Mouse (Mus musculus): ENCODE measurements around the gene Mfap4. TPM values are rescaled to one million over a fixed set of nuclear protein-coding genes. Genes with fewer than 3 reads are reported as not detected.
A peak's percentile ranks its signal among the peaks of the same experiment; 100 is the strongest.

Gene Mfap4
- total RNA-seq, 2 experiments from 2014 or later, result 5.7 to 6.3 TPM

DNA sequence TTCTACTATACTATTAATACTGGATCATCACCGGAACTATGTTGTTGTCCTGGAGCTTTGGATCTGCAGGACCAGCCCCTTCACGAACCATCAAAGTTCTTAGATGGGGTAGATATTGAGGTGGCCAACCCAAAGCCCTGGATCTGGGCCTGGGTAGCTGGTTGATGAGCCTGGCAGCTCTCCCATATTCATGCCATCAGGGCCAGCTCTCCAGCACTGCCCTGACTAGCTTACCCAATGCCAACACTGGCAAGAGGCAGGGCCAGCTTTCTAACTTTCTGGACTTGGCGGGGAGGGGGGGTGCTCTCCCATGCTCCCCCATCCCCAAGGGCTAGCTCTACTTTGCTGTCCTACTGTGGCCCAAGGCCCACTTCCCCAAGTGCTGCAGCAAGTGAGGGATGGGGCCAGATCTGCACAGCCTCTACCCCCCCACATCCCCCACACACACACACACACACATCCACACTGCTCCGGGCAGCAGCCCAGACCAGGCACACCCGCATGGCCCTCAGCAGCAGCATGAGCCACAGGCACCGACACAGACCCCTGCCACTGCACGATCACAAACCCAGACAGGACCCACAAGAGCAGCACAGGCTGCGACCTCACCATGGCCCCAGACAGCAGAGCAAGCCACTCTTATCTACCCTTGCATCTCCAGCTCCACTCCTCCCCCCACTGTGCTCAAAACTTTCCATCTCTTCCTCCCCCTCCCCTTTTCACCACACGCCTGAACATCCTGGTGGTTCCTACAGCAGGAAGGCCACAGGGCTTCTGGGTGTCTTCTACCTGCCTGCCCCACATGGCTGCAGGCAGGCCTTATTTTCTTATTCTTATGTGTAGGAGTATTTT is 3.8 kb upstream of the Mfap4 start:
- no peak for DNase-seq (ENCODE audit: extremely low spot score in 1 of 2, low spot score in 1 of 2)

- DNase-seq (ENCODE audit: extremely low spot score in 1 of 2, low spot score in 1 of 2), result no peak
Measured at GRCm38 (mm10) chr11:61483226-61483845, 1.9 kb upstream of the Mfap4 start.

GRCm38 (mm10) chr11:61484256-61484612 is 997 bp upstream of the Mfap4 start:
- DNase-seq (ENCODE audit: extremely low spot score in 1 of 2, low spot score in 1 of 2), result no peak

- no peak for DNase-seq (ENCODE audit: extremely low spot score in 1 of 2, low spot score in 1 of 2)
Measured at GRCm38 (mm10) chr11:61485541-61486457, 568 bp downstream of the Mfap4 start.

- DNase-seq (ENCODE audit: extremely low spot score in 1 of 2, low spot score in 1 of 2), result no peak
Measured at GRCm38 (mm10) chr11:61486458-61487219, 1.4 kb downstream of the Mfap4 start.

DNA sequence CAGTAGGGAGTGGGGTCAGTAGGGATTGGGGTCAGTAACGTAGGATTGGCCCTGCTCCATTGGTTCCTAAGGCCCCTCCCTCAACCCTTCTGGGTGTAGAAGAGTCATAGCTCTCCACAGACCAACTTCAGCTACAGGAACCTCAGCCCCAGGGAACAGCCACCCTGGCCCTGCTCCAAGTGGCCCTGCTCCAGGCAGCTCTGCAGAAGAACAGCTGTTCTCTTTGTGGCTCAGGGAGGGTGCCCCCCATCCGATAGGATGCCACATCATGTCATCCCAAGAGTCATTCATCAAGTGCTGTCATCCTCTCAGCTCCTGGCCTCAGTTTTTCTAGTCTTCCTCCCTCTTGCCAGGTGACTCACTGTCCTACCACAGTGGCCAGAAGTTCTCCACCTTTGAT is 2.2 kb downstream of the Mfap4 start:
- DNase-seq (ENCODE audit: extremely low spot score in 1 of 2, low spot score in 1 of 2), result peak in 1 of 2 experiments; percentile 53

DNA sequence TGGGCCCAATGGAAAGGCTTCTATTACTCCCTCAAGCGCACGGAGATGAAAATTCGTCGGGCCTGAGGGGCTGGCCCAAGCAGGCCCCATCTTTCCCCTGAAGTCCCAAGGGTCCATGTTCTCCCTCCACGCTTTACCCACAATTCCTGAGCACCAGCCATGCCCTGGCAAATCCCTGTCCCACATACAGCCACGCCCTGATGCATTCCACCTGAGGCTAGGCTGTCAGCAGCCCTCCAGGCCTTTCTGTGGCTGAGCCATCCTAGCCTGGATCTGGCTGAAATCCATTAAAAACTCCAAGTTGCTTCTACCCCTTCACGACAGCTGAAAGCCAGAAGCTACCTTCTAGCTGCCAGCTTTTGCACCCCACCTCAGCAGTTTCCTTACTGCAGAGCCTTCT is 2.7 kb downstream of the Mfap4 start:
- DNase-seq (ENCODE audit: extremely low spot score in 1 of 2, low spot score in 1 of 2), result no peak

DNA sequence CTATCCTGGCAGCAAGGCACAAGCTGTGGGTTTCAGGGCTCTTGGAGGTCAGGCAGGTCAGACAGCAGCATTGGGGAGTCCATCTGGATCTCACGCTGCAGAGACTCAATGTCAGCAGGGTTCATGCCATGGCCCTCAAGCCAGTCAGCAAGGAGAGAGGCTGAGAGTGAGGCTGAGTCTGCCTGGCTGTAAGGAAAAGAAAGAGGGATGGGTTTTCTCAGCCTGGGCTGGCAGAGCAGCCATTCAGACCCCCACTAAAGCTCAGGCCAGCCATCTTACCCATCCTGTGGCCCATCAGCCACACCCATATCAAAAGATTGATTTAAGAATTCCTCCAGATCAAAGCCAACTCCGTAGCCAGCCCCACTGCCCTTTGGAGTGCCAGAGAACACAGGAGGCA is 3.9 kb downstream of the Mfap4 start:
- DNase-seq (ENCODE audit: extremely low spot score in 1 of 2, low spot score in 1 of 2), result no peak

DNA sequence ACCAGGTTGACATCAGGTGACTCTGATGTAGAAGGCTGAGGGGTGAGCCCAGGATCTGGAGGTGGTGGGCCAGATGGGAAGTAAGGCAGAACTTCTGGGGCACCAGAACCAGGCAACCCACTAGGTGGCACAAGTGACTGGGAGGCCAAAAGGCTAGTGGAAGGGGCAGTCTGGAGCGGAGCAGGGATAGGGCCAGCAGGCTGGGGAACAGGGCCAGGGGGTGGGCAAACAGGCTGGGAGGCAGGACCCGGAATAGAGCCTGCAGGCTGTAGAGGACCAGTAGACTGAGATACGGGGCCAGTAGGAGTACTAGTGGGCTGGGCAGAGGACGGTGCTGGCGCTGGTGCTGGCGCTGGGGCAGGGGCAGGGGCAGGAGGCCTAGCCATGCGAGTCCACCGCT is 4.6 kb downstream of the Mfap4 start:
- no peak for DNase-seq (ENCODE audit: extremely low spot score in 1 of 2, low spot score in 1 of 2)

- no peak for DNase-seq (ENCODE audit: extremely low spot score in 1 of 2, low spot score in 1 of 2)
Measured at GRCm38 (mm10) chr11:61490944-61491520, 5.8 kb downstream of the Mfap4 start.

DNA sequence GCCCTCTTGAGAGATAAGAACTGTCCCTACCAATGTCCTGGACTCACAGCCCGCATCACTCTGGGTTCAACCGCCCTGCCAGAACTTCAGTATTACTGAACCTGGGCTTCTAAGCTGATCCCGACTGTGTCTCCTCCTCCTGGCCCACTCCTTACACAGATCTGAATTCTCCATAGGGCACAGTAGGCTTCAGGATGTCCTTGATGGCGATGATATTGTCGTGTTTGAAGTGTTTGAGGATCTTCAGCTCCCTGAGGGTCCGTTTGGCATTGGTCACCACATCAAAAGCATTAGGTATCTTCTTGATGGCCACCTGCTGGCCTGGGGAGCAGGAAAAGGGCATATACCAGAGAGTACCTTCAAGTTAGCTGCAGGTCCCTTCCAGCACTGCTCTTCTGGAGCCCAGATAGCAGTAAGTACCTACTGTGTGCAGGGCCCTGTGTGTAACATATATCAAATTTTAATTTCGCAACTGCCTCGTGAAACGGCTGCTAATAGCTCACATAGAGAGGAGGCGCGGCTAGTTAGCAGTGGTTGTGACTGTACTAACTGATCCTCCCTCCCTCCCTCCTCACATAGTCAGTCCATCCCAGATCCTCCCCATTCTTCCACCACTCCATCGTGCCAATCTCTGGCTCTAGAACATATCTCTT is 7.6 kb downstream of the Mfap4 start:
- DNase-seq (ENCODE audit: extremely low spot score in 1 of 2, low spot score in 1 of 2), result no peak

DNA sequence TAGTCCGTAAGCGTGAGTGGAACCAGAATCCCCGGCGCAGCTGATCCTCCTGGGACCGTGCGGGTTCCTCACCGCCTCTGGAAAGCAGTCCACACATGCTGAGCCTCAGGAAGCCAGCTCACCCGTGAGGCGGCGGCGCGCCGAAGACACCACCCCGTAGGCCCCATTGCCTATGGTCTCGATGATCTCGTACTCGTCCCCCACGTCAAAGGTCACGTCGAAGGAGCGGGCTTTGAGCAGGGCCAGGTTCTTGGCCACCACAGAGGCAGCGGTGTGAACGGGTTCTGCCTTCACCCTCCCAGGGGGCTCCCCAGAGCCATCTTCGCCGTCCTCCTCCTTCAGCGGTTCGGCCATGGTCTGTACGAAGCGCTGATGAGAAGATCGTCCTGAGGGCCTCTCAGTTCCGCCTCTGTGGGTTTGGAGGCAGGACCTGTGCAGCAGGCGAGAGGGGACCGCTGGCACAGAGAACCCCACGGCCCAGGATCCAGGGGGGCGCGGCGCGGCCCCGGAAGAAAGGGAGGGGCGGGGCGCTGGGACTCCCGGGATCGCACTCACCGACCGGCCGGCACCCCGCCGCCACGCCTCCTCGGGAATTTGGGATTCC is 8.4 kb downstream of the Mfap4 start:
- no peak for DNase-seq (ENCODE audit: extremely low spot score in 1 of 2, low spot score in 1 of 2)

DNA sequence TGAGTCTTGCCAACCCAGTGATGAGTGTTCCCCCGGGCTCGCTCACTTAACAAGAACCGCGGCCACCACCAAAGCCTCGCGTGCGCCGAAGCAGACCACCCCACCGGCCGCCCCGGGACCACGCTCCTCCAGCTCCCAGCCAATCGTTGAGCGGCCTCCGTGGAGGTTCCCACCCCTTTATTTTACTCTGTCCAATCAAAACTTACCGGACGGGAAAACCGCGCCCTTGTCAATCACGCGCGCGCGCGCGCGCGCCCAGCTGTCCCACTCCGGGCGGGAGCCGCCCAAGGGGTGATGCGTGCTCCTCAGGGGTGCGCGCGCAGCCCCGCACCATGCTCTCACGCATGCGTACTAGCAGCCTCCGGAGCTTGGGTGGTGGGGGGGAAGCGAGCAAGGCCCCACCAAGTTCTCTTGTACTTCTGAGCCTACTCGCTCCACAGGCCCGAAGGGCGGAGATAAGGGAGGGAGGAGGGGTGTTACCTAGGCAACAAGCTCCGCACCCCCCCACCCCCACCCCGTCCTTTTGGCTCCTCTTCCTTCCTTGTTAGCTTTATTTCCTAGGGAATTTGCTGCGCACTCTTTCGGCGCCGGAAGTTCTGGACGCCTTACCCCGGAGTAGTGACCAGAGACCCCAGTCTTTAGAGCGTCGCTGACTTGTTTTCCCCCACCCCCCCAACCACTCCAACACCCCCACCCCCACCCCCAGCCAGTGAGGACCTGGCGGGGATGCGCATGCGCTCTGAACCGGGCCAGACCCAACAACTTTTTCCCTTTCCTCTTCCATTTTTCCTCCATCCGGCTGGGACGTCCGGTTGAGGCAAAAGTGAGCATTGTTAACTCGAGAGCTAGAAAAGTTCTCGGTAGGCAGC is 9.1 kb downstream of the Mfap4 start, which contains the start of gene Mapk7:
Mapk7 (minus strand) TSS at position 278 of the 869 bp plus-strand sequence.
- peak; percentile 90 for DNase-seq (ENCODE audit: extremely low spot score in 1 of 2, low spot score in 1 of 2)

DNA sequence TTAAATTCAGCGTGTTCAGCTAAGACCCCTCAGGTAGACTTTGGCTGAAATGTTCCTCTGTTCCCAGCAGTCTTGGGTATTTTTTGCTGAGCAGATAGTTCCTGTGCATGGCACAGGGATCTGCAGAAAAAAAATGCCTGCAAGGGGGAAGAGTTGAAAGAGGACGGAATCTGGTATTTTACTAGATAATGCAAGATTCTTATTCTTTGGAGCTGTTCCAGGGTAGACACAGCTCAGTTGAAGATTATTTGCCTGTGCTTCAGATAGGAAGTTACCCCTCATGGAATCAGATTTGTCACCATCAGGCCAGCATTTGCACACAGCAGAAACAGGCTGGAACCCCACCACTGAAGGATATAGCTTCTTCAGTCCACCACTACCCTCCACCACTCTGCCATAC is 10.3 kb downstream of the Mfap4 start:
- DNase-seq (ENCODE audit: extremely low spot score in 1 of 2, low spot score in 1 of 2), result no peak

- no peak for DNase-seq (ENCODE audit: extremely low spot score in 1 of 2, low spot score in 1 of 2)
Measured at GRCm38 (mm10) chr11:61497490-61497889, 12.3 kb downstream of the Mfap4 start.

DNA sequence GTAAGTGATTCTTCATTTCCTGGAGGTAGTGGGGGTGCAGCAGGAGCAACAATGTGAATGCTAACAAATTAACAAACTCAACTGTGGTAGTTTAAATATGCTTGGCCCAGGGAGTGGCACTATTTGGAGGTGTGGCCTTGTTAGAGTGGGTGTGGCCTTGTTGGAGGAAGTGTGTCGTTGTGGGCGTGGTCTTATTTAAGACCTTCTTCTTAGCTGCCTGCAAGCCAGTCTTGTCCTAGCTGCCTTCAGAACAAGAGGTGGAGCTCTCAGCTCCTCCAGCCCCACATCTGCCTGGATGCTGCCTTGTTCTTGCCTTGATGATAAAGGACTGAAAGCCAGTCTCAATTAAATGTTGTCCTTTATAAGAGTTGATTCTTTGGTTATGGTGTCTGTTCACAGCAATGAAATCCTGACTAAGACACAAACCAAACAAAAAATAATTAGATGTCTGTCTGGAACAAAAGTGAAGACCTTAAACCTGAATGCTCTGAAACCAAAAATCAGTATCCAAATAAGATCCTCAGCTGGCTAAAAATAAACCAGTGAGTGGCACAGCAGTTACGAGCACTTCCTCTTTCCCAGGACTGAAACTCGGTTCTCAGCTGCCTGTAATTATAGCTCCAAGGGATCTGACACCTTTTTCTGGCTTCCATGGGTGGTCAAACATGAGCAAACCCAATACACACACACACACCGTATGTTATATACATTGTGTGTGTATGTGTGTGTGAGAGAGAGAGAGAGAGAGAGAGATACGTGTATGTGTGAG is 13.7 kb downstream of the Mfap4 start:
- no peak for DNase-seq (ENCODE audit: extremely low spot score in 1 of 2, low spot score in 1 of 2)

DNA sequence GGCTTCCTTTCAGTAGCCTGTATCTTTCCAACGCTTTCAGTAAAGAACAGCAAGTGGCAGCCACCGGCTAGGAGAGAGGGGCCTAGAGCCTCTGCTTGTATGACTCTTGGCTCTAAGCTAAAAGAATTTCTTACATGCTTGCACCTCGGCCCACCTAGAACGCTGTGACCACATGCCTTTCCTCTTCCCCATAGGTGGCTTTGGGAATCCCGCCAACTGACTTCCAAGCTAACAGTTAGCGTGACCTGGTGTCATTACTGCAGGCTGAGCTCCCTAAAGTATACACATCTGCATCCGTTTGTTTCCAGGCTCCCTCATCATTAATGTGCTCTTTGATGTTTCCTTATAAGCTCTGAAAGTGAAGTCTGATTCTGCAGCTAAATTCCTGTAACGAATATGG is 18.7 kb downstream of the Mfap4 start:
- no peak for DNase-seq (ENCODE audit: extremely low spot score in 1 of 2, low spot score in 1 of 2)

All from layer of hippocampus, postnatal 25 days (tissue).